Mouse (Mus musculus) spleen, adult 2 months (tissue): ENCODE results near the gene 1700067K01Rik. TPM values are rescaled to one million over a fixed set of nuclear protein-coding genes. Genes with fewer than 3 reads are reported as not detected.

ENCODE experiments used
- DNase-seq, 2 experiments: peaks; one replicate each; pipeline versions ENCODE4 v3.0.0 to v3.0.0-alpha.2; 2012 to 2021; ENCODE audit warnings: low spot score in 2 of 2, low read depth in 1 of 2
- H3K27ac ChIP-seq: fragments of 200-500 bp; 2 replicates; pipeline ENCODE4 v1.5.1; 2012; ENCODE audit warnings: low read length, inconsistent platforms; ENCODE audit not compliant: insufficient read depth
- H3K27me3 ChIP-seq: fragments of 200-500 bp; 2 replicates; pipeline ENCODE4 v1.6.1; 2012; ENCODE audit warnings: mild to moderate bottlenecking, moderate library complexity, low read length, inconsistent platforms; ENCODE audit not compliant: control insufficient read depth, insufficient read depth
- H3K36me3 ChIP-seq: fragments of 200-500 bp; 2 replicates; pipeline ENCODE4 v1.6.1; 2012; ENCODE audit warnings: mild to moderate bottlenecking, low read length, inconsistent platforms; ENCODE audit not compliant: control insufficient read depth, insufficient read depth
- H3K4me1 ChIP-seq: fragments of 200-500 bp; 2 replicates; pipeline ENCODE4 v1.6.1; 2011; ENCODE audit warnings: inconsistent platforms; ENCODE audit not compliant: control insufficient read depth, insufficient read depth, insufficient read length
- H3K4me3 ChIP-seq: fragments of 200-500 bp; 2 replicates; pipeline ENCODE4 v1.5.1; 2011; ENCODE audit warnings: mild to moderate bottlenecking, inconsistent platforms; ENCODE audit not compliant: insufficient read depth, insufficient read length; ENCODE audit errors: extremely low read depth
- CTCF ChIP-seq: fragments of 200-500 bp; IDR thresholded peaks from 2 replicates; pipeline ENCODE4 v1.5.1; 2011; ENCODE audit warnings: mild to moderate bottlenecking, inconsistent platforms; ENCODE audit not compliant: insufficient read depth, insufficient read length, insufficient replicate concordance; ENCODE audit errors: extremely low read depth
- POLR2A ChIP-seq: fragments of 200-500 bp; IDR thresholded peaks from 2 replicates; pipeline ENCODE4 v1.6.1; 2011; ENCODE audit warnings: low read depth, low read length, inconsistent platforms
- WGBS: fragments of 180-500 bp; shearing (Covaris S2); methylation state at CpG from one replicate; pipeline ENCODE4 v1.1.7; 2018; 5-methylcytosine and 5-hydroxymethylcytosine counted together
- polyA plus RNA-seq: library from polyadenylated mRNA; depleted of rRNA; stranded (reverse); fragments of >200 nt; gene quantifications from 2 replicates; pipeline ENCODE4 v1.2.3, GENCODE M21; 2012; rRNA removed

1700067K01Rik gene
- polyA plus RNA-seq: 0.46 and 0.63 TPM in 2 replicates

- H3K27ac ChIP-seq: no peak within 1 kb of the TSS
- peaks cover 11% of the 10 kb centered on the region for H3K4me1 ChIP-seq
- no peak for DNase-seq
- peaks cover 2% of the 10 kb centered on the region; the same call in 1 of the 2 replicates for H3K36me3 ChIP-seq
- TF ChIP-seq POLR2A (no peak), CTCF (no peak)
- 0 out of 2 replicates have a peak, but pooled peaks cover 1% of the 10 kb centered on the region for H3K27me3 ChIP-seq
- WGBS: 96% methylated on average over 61 of the region's 61 CpGs
- H3K4me3 ChIP-seq: no peak within 1 kb of the TSS
These were observed at the start of gene 1700067K01Rik for GRCm38 (mm10) chr8:84001281-84002000. Gene 1700067K01Rik (plus strand): TSS chr8:84001502.

GRCm38 (mm10) chr8:83954749-83955105 lies 46.6 kb upstream of the 1700067K01Rik start:
- WGBS: 3% methylated on average over 14 of the region's 14 CpGs
- H3K36me3 ChIP-seq: no peaks in the 10 kb centered on the region
- no peak overlapping the region for H3K27ac ChIP-seq

GRCm38 (mm10) chr8:83955106-83955957 lies 46.0 kb upstream of the 1700067K01Rik start, which contains the start of the genes Gm10644 and Asf1b:
Gene Gm10644 (minus strand): TSS chr8:83955205.
Gene Asf1b (plus strand): TSS chr8:83955507.
- TF ChIP-seq POLR2A (no peak), CTCF (peak; percentile 84)
- Histone ChIP-seq H3K4me3 (peak within 1 kb of the TSS; percentile 80), H3K4me1 (peaks cover 3% of the 10 kb centered on the region; the same call in 1 of the 2 replicates), H3K27me3 (no peaks in the 10 kb centered on the region), H3K36me3 (no peaks in the 10 kb centered on the region), H3K27ac (no peak within 1 kb of the TSS)
- under 1% methylated on average over 75 of the region's 75 CpGs for WGBS
- DNase-seq: peak; percentile 89 to 97

More at GRCm38 (mm10) chr8:83954749-83955105, 46.6 kb upstream of the 1700067K01Rik start:
- Histone ChIP-seq H3K4me1 (peaks cover 3% of the 10 kb centered on the region; the same call in 1 of the 2 replicates), H3K27me3 (no peaks in the 10 kb centered on the region), H3K4me3 (peak overlapping the region; percentile 62)
- TF ChIP-seq POLR2A (no peak), CTCF (no peak)
- no peak for DNase-seq

DNA sequence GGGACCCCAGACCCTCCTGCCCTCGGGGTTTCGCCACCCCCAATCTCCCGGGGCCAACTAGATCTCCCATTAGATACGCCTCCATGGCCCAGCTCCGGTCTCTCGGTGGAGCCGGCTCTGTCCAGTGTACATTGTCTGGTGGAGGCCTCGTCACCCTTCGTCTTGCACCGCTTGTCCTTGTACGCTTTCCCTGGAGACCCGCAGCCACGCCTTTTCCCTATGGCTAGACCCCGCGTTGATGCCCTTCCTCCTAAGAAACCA lies 45.4 kb upstream of the 1700067K01Rik start:
- no peak for TF ChIP-seq CTCF
- TF ChIP-seq POLR2A: no peak
- Histone ChIP-seq H3K27ac (no peak overlapping the region), H3K4me1 (peaks cover 3% of the 10 kb centered on the region; the same call in 1 of the 2 replicates), H3K27me3 (no peaks in the 10 kb centered on the region), H3K36me3 (no peaks in the 10 kb centered on the region), H3K4me3 (peak overlapping the region; percentile 80; the same call in 1 of the 2 replicates)
- no peak for DNase-seq
- 4% methylated on average over 15 of the region's 15 CpGs for WGBS

DNA sequence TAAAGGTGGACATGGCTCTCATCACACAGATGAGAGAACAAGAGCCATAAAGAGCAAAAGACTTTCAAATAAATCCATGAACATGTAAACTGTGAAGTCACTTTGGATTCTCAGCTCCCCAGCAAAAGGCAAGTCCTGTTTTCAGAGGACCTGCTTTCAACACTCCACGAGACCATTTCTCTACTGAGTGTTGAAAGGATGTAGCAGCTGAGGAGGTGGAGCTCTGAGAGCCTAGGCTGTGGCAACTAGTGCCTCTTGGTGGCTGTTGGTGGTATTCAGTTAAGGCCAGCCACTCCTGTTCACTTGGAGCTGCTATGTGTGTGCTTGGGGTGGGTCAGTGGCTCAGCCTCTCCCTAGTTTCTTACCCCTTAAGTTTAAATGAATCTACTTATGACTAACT lies 44.5 kb upstream of the 1700067K01Rik start:
- no peaks in the 10 kb centered on the region for H3K36me3 ChIP-seq
- 3% methylated on average over 1 of the region's 1 CpGs for WGBS
- no peaks in the 10 kb centered on the region for H3K27me3 ChIP-seq
- TF ChIP-seq POLR2A (no peak), CTCF (peak; percentile 15; the same call in 1 of the 2 replicates)
- no peak overlapping the region for H3K4me3 ChIP-seq
- H3K27ac ChIP-seq: no peak overlapping the region
- no peak for DNase-seq
- peaks cover 3% of the 10 kb centered on the region; the same call in 1 of the 2 replicates for H3K4me1 ChIP-seq

- Histone ChIP-seq H3K27ac (no peak overlapping the region), H3K4me1 (no peaks in the 10 kb centered on the region), H3K27me3 (no peaks in the 10 kb centered on the region), H3K4me3 (no peak overlapping the region), H3K36me3 (no peaks in the 10 kb centered on the region)
- no peak for DNase-seq
- TF ChIP-seq CTCF (no peak), POLR2A (no peak)
- 89% methylated on average over 5 of the region's 5 CpGs for WGBS
These were observed 37.1 kb upstream of the 1700067K01Rik start for GRCm38 (mm10) chr8:83964015-83964765.
